Comparison of ENCODE assay signal across 23 mouse cellular contexts in genomic region chr7:136948275-136948810, GRCm38 (mm10). TPM values are rescaled to one million over a fixed set of nuclear protein-coding genes. Genes with fewer than 3 reads are reported as not detected.
DNase-seq lines count a peak whose midpoint lies in the region; ATAC-seq lines count a peak whose summit lies in the region.
"Had no signal": no experiment of that assay in that cellular context is flagged by ENCODE, and none has a peak within 500 bp of the region (broad histone marks: within the 10 kb centered on the region; RNA-seq: fewer than 3 reads in every experiment).

No protein-coding gene starts in this region.

- peak; percentile 35 for DNase-seq in embryo, embryonic 10.5 days (ENCODE audit: low spot score)
- DNase-seq in embryo, embryonic 10 days (ENCODE audit: low spot score): no peak
- peak; percentile 26 for DNase-seq in hindbrain, embryonic 10.5 days (ENCODE audit: low spot score)
- peak; percentile 44 for DNase-seq in 3134 (ENCODE audit: extremely low read depth, insufficient read length, low spot score)
- peak; percentile 38 for DNase-seq in embryonic facial prominence, embryonic 14.5 days (ENCODE audit: low spot score)
- DNase-seq in gastrocnemius, postnatal 25 days: no peak
- DNase-seq: adrenal gland, postnatal 14 days; cerebellum, adult 9-10 months; kidney, adult 9 months; kidney, postnatal 14 days; liver; lung, postnatal 4 days; right cerebral cortex, adult 18-20 months; thymus, adult 18-20 months; thymus, postnatal 36 days had no signal

- no peak overlapping the region for H3K4me3 ChIP-seq in hindbrain, embryonic 10.5 days
- H3K4me3 ChIP-seq in hindbrain, embryonic 16.5 days (ENCODE audit: low read length): no peak overlapping the region
- H3K4me3 ChIP-seq in embryonic facial prominence, embryonic 14.5 days (ENCODE audit: low read depth, low read length): no peak overlapping the region
- H3K4me3 ChIP-seq: forebrain, embryonic 12.5 days; intestine, embryonic 15.5 days; limb, embryonic 10.5 days; liver, embryonic 15.5 days; lung, embryonic 15.5 days; stomach, embryonic 15.5 days had no signal

- peaks cover 31% of the 10 kb centered on the region for H3K4me1 ChIP-seq in hindbrain, embryonic 10.5 days (replicated peaks)
- no peaks in the 10 kb centered on the region for H3K4me1 ChIP-seq in hindbrain, embryonic 16.5 days (ENCODE audit: control insufficient read depth, insufficient read depth, low read depth, low read length)
- peaks cover 18% of the 10 kb centered on the region for H3K4me1 ChIP-seq in embryonic facial prominence, embryonic 14.5 days (ENCODE audit: control insufficient read depth, insufficient read depth, low read length)
- H3K4me1 ChIP-seq: liver, embryonic 15.5 days; lung, embryonic 15.5 days had no signal

- no peak for ATAC-seq in hindbrain, embryonic 16.5 days
- no peak for ATAC-seq in embryonic facial prominence, embryonic 14.5 days (ENCODE audit: low read depth)
- ATAC-seq: intestine, embryonic 15.5 days had no signal

- no peaks in the 10 kb centered on the region for H3K9me3 ChIP-seq in hindbrain, embryonic 10.5 days
- H3K9me3 ChIP-seq in hindbrain, embryonic 16.5 days (ENCODE audit: control insufficient read depth, low read length): no peaks in the 10 kb centered on the region
- H3K9me3 ChIP-seq in embryonic facial prominence, embryonic 14.5 days (ENCODE audit: control insufficient read depth, low read length): no peaks in the 10 kb centered on the region
- H3K9me3 ChIP-seq: forebrain, embryonic 12.5 days; intestine, embryonic 15.5 days; limb, embryonic 10.5 days; liver, embryonic 15.5 days; lung, embryonic 15.5 days; stomach, embryonic 15.5 days had no signal

- no peaks in the 10 kb centered on the region for H3K36me3 ChIP-seq in hindbrain, embryonic 10.5 days
- H3K36me3 ChIP-seq in hindbrain, embryonic 16.5 days (ENCODE audit: control insufficient read depth, insufficient read depth, low read length): no peaks in the 10 kb centered on the region
- no peaks in the 10 kb centered on the region for H3K36me3 ChIP-seq in embryonic facial prominence, embryonic 14.5 days (ENCODE audit: control insufficient read depth, insufficient read depth, low read length)
- H3K36me3 ChIP-seq: forebrain, embryonic 12.5 days; intestine, embryonic 15.5 days; limb, embryonic 10.5 days; liver, embryonic 15.5 days; lung, embryonic 15.5 days; stomach, embryonic 15.5 days had no signal

- no peak overlapping the region for H3K4me2 ChIP-seq in hindbrain, embryonic 16.5 days (ENCODE audit: low read length)
- no peak overlapping the region for H3K4me2 ChIP-seq in embryonic facial prominence, embryonic 14.5 days (ENCODE audit: low read depth, low read length)
- H3K4me2 ChIP-seq: forebrain, embryonic 12.5 days; hindbrain, embryonic 14.5 days; intestine, embryonic 15.5 days; liver, embryonic 15.5 days; lung, embryonic 15.5 days; stomach, embryonic 15.5 days had no signal

- peak overlapping the region; percentile 83 for H3K27ac ChIP-seq in hindbrain, embryonic 10.5 days
- H3K27ac ChIP-seq in hindbrain, embryonic 16.5 days (ENCODE audit: low read depth, low read length): no peak overlapping the region
- H3K27ac ChIP-seq in embryonic facial prominence, embryonic 14.5 days (replicated peaks; ENCODE audit: low read depth, low read length): no peak overlapping the region
- H3K27ac ChIP-seq: forebrain, embryonic 12.5 days; hindbrain, embryonic 14.5 days; intestine, embryonic 15.5 days; limb, embryonic 10.5 days; liver, embryonic 15.5 days; lung, embryonic 15.5 days; stomach, embryonic 15.5 days had no signal

- H3K27me3 ChIP-seq in hindbrain, embryonic 10.5 days (ENCODE audit: insufficient read depth, poor library complexity, severe bottlenecking): no peaks in the 10 kb centered on the region
- no peaks in the 10 kb centered on the region for H3K27me3 ChIP-seq in hindbrain, embryonic 16.5 days (replicated peaks; ENCODE audit: control insufficient read depth, insufficient read depth, low read length)
- no peaks in the 10 kb centered on the region for H3K27me3 ChIP-seq in embryonic facial prominence, embryonic 14.5 days (replicated peaks; ENCODE audit: control insufficient read depth, insufficient read depth, low read length)
- H3K27me3 ChIP-seq: forebrain, embryonic 12.5 days; intestine, embryonic 15.5 days; liver, embryonic 15.5 days; stomach, embryonic 15.5 days had no signal

- no peak overlapping the region for H3K9ac ChIP-seq in hindbrain, embryonic 16.5 days (ENCODE audit: low read depth, low read length)
- H3K9ac ChIP-seq in embryonic facial prominence, embryonic 14.5 days (ENCODE audit: low read depth, low read length): no peak overlapping the region
- H3K9ac ChIP-seq: forebrain, embryonic 12.5 days; hindbrain, embryonic 14.5 days; intestine, embryonic 15.5 days; liver, embryonic 15.5 days; lung, embryonic 15.5 days; stomach, embryonic 15.5 days had no signal

- 48% methylated on average over 6 of the region's 6 CpGs for WGBS in hindbrain, embryonic 10.5 days
- WGBS in hindbrain, embryonic 16.5 days: 26% methylated on average over 6 of the region's 6 CpGs
- WGBS in embryonic facial prominence, embryonic 14.5 days: 32% methylated on average over 6 of the region's 6 CpGs

RNA-seq across cellular contexts. Expression of gene Mgmt, which starts 53.9 kb away (rescaled TPM):
- polyA plus RNA-seq in hindbrain, embryonic 10.5 days (2016; fragmentation: Nextera tagmentation; extraction: Ambion mirVana): 4.8 and 5.5 TPM in 2 replicates
- polyA plus RNA-seq in hindbrain, embryonic 16.5 days (2015; fragmentation: Nextera tagmentation; extraction: Ambion mirVana): 1.5 and 1.8 TPM in 2 replicates
- polyA plus RNA-seq in embryonic facial prominence, embryonic 14.5 days (2014; fragmentation: Nextera tagmentation; extraction: Ambion mirVana): 6.5 and 6.7 TPM in 2 replicates
- total RNA-seq in gastrocnemius, postnatal 25 days (2021): 1 to 10 TPM; 1.8 to 2.5 TPM

Comparison
In these comparisons a context has a peak if more than half of its experiments do, and no peak if none do; other contexts are left out.
1. DNase-seq: peak in embryo, embryonic 10.5 days (single experiment), hindbrain, embryonic 10.5 days (single experiment), 3134 (single experiment) and embryonic facial prominence, embryonic 14.5 days (single experiment); none in embryo, embryonic 10 days (single experiment) and gastrocnemius, postnatal 25 days (single experiment).